Mouse (Mus musculus) brain, embryonic 14.5 days (tissue): Measurements from ENCODE around the gene Mrpl50.

Source experiments
- CTCF ChIP-seq: fragments of 200-500 bp; IDR thresholded peaks from 2 replicates; pipeline ENCODE4 v1.5.1; 2012; ENCODE audit warnings: inconsistent platforms, mild to moderate bottlenecking, moderate library complexity, borderline replicate concordance; ENCODE audit not compliant: insufficient read depth, insufficient read length; ENCODE audit errors: extremely low read depth
- POLR2A ChIP-seq: fragments of 200-500 bp; IDR thresholded peaks from 2 replicates; pipeline ENCODE4 v1.6.1; 2012; ENCODE audit warnings: mild to moderate bottlenecking, inconsistent platforms, borderline replicate concordance; ENCODE audit not compliant: poor library complexity, insufficient read depth, insufficient read length, severe bottlenecking; ENCODE audit errors: extremely low read depth

GRCm38 (mm10) chr4:49546026-49546425 lies 25.1 kb upstream of the Mrpl50 start:
- TF ChIP-seq CTCF: no peak
- no peak for TF ChIP-seq POLR2A
